Mouse (Mus musculus) bone marrow, adult 2 months (tissue): ENCODE data around the gene Wnt9b.

Experiments
- CTCF ChIP-seq: fragments of 200-500 bp; IDR thresholded peaks from 2 replicates; pipeline ENCODE4 v1.5.1; 2011; ENCODE audit warnings: low read length, control low read depth; ENCODE audit not compliant: control insufficient read depth, insufficient read depth
- POLR2A ChIP-seq: fragments of 200-500 bp; IDR thresholded peaks from 2 replicates; pipeline ENCODE4 v1.6.1; 2011; ENCODE audit warnings: low read depth, mild to moderate bottlenecking, control low read depth, low read length, borderline replicate concordance; ENCODE audit not compliant: control insufficient read depth

DNA sequence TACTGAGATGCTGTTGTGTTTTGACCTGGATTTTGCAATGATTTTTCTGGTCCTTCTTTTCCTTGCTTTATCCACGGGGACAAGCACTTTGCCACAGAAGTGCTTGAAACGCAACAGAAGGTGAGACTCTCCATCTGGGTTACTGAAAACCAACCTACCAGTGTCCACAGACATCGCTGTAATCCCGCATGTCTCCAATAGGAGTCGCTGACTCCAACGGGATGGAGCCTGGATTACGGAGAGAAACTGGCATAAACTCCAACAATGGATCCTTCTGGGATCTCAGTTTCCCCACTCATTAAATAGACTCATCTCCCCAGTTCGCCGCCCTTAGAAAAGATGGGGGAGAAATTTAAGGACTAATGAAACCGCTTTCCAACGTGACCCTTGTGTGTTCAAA is 8.4 kb upstream of the Wnt9b start:
- TF ChIP-seq POLR2A (no peak), CTCF (peak; percentile 15; the same call in 1 of the 2 replicates)
